Mouse (Mus musculus) brown adipose tissue, adult 24 weeks (tissue): ENCODE results near the gene Gm4737. TPM values are rescaled to one million over a fixed set of nuclear protein-coding genes. Genes with fewer than 3 reads are reported as not detected.

Source experiments
- H3K27ac ChIP-seq: fragments of 200-500 bp; replicated peaks from 2 replicates; pipeline ENCODE4 v1.5.1; 2012; ENCODE audit warnings: low read depth, mild to moderate bottlenecking, low read length
- H3K4me1 ChIP-seq: fragments of 200-500 bp; 2 replicates; pipeline ENCODE4 v1.6.1; 2012; ENCODE audit warnings: low read length, mixed read lengths; ENCODE audit not compliant: control insufficient read depth, insufficient read depth, insufficient read length
- H3K4me3 ChIP-seq: fragments of 200-500 bp; 2 replicates; pipeline ENCODE4 v1.5.1; 2012; ENCODE audit warnings: low read depth, mild to moderate bottlenecking, low read length, moderate library complexity; ENCODE audit not compliant: insufficient read depth
- polyA plus RNA-seq: library from polyadenylated mRNA; stranded (reverse); fragments of >200 nt; gene quantifications from 2 replicates; pipeline ENCODE4 v1.2.4, GENCODE M21; 2012; ENCODE audit not compliant: missing spikeins, insufficient read depth, insufficient read length

Gene Gm4737
- polyA plus RNA-seq, 1 experiment, result 14.3 TPM

GRCm38 (mm10) chr16:46109536-46109935 is 45.3 kb downstream of the Gm4737 start:
- Histone ChIP-seq H3K4me3 (no peak overlapping the region), H3K27ac (no peak overlapping the region), H3K4me1 (no peaks in the 10 kb centered on the region)

- Histone ChIP-seq H3K27ac (no peak overlapping the region), H3K4me3 (no peak overlapping the region), H3K4me1 (no peaks in the 10 kb centered on the region)
Measured at GRCm38 (mm10) chr16:46107431-46107830, 47.4 kb downstream of the Gm4737 start.

- no peak overlapping the region for H3K4me3 ChIP-seq
- no peak overlapping the region for H3K27ac ChIP-seq
- no peaks in the 10 kb centered on the region for H3K4me1 ChIP-seq
Measured at GRCm38 (mm10) chr16:46104491-46104890, 50.4 kb downstream of the Gm4737 start.

Other genes with a start within 250 kb of the Gm4737 start
- gene Phldb2, start 201.5 kb downstream of the Gm4737 start, polyA plus RNA-seq, result 2.6 and 2.7 TPM in 2 replicates
- 0.20 and 0.38 TPM in 2 replicates for gene Plcxd2, start 144.9 kb downstream of the Gm4737 start, polyA plus RNA-seq
- not detected in 2 replicates for gene Cd96, start 34.8 kb downstream of the Gm4737 start, polyA plus RNA-seq